Mouse (Mus musculus) myocyte (in vitro differentiated cells): Measurements from ENCODE around the gene Glt28d2. TPM values are rescaled to one million over a fixed set of nuclear protein-coding genes. Genes with fewer than 3 reads are reported as not detected.

Experiments
- H3K27me3 ChIP-seq: one replicate; pipeline ENCODE4 v1.6.1; 2011; ENCODE audit not compliant: control insufficient read depth, insufficient read depth, insufficient read length
- H3K36me3 ChIP-seq: one replicate; pipeline ENCODE4 v1.6.1; 2011; ENCODE audit not compliant: control insufficient read depth, insufficient read depth
- H3K4me2 ChIP-seq: one replicate; pipeline ENCODE4 v1.6.1; 2011; ENCODE audit warnings: low read depth, control low read depth
- H3K4me3 ChIP-seq: one replicate; pipeline ENCODE4 v1.5.1; 2011; ENCODE audit warnings: mild to moderate bottlenecking, control low read depth, moderate library complexity
- H3K79me2 ChIP-seq: one replicate; pipeline ENCODE4 v1.6.1; 2011; ENCODE audit not compliant: control insufficient read depth, insufficient read depth
- H3ac ChIP-seq: one replicate; pipeline ENCODE4 v1.6.1; 2011; ENCODE audit not compliant: control insufficient read depth, insufficient read length
- CEBPB ChIP-seq: IDR thresholded peaks from 2 replicates; pipeline ENCODE4 v1.6.1; 2011; ENCODE audit warnings: mild to moderate bottlenecking, moderate library complexity; ENCODE audit not compliant: poor library complexity, insufficient read depth, severe bottlenecking
- E2F4 ChIP-seq: IDR thresholded peaks from one replicate; pipeline ENCODE4 v1.6.1; 2011; ENCODE audit warnings: mild to moderate bottlenecking, control low read depth, moderate library complexity; ENCODE audit not compliant: insufficient read depth
- MAX ChIP-seq: IDR thresholded peaks from one replicate; pipeline ENCODE4 v1.6.1; 2011; ENCODE audit warnings: low read depth, mild to moderate bottlenecking, control low read depth
- MYOD1 ChIP-seq, 3 experiments: IDR thresholded peaks; one replicate each; pipeline ENCODE4 v1.6.1; 2011; ENCODE audit warnings: control low read depth in 2 of 3, low read depth in 2 of 3, mild to moderate bottlenecking in 2 of 3, moderate library complexity in 1 of 3; ENCODE audit not compliant: insufficient read length in 2 of 3, control insufficient read depth in 1 of 3
- MYOG ChIP-seq, 3 experiments: IDR thresholded peaks; one replicate each; pipeline ENCODE4 v1.6.1; 2011; ENCODE audit warnings: control low read depth in 2 of 3, low read depth in 2 of 3, mild to moderate bottlenecking in 2 of 3; ENCODE audit not compliant: insufficient read length in 2 of 3, control insufficient read depth in 1 of 3, insufficient read depth in 1 of 3
- POLR2A ChIP-seq: IDR thresholded peaks from one replicate; pipeline ENCODE4 v1.6.1; 2011; ENCODE audit warnings: low read depth, mild to moderate bottlenecking, control low read depth, moderate library complexity; ENCODE audit not compliant: insufficient read length
- POLR2AphosphoS2 ChIP-seq: IDR thresholded peaks from one replicate; pipeline ENCODE4 v1.6.1; 2011; ENCODE audit warnings: low read depth, control low read depth; ENCODE audit not compliant: insufficient read length
- REST ChIP-seq: IDR thresholded peaks from one replicate; pipeline ENCODE4 v1.6.1; 2011; ENCODE audit warnings: mild to moderate bottlenecking, control low read depth, moderate library complexity; ENCODE audit not compliant: insufficient read depth, insufficient read length
- SRF ChIP-seq: IDR thresholded peaks from one replicate; pipeline ENCODE4 v1.6.1; 2011; ENCODE audit warnings: low read depth; ENCODE audit not compliant: control insufficient read depth, insufficient read length
- TCF12 ChIP-seq: IDR thresholded peaks from one replicate; pipeline ENCODE4 v1.6.1; 2011; ENCODE audit warnings: mild to moderate bottlenecking, control low read depth; ENCODE audit not compliant: poor library complexity, insufficient read depth, severe bottlenecking
- TCF3 ChIP-seq: IDR thresholded peaks from one replicate; pipeline ENCODE4 v1.6.1; 2011; ENCODE audit warnings: low read depth, control low read depth; ENCODE audit not compliant: insufficient read length
- USF1 ChIP-seq: IDR thresholded peaks from one replicate; pipeline ENCODE4 v1.6.1; 2011; ENCODE audit warnings: low read depth, mild to moderate bottlenecking, control low read depth, moderate library complexity
- polyA plus RNA-seq: library from polyadenylated mRNA; unstranded; fragments of >200 nt; fragmentation: generic; extraction: Trizol; gene quantifications from one replicate; pipeline ENCODE4 v1.2.1, GENCODE M21; 2012; ENCODE audit warnings: missing spikeins

The Glt28d2 gene
- polyA plus RNA-seq, 1 experiment = 1.4 TPM

DNA sequence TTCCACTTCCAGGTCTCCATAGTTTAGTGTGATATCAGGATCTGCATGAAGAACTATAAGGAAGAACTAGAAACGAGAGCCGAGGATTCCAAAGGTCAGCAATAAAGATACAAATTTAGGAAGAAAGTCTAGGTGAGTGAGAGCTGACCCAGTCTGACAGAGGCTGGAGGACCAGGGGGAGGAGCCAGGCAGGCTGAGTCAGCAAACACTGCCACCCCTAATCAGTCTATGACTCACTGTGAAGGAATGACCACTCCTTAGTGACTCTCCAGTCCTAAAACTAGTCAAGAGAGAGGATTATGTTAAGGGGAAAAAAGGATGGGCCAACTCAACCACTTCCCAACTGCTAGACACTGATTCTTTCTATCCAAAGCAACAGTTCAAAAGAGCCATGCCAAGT lies 6.6 kb downstream of the Glt28d2 start:
- H3K4me2 ChIP-seq = peak overlapping the region; percentile 10
- H3K4me3 ChIP-seq = no peak overlapping the region
- H3K27me3 ChIP-seq = no peaks in the 10 kb centered on the region
- H3K79me2 ChIP-seq = peaks cover 44% of the 10 kb centered on the region
- no peak overlapping the region for H3ac ChIP-seq
- TF ChIP-seq REST = no peak
- TF ChIP-seq POLR2AphosphoS2 = no peak
- no peak for TF ChIP-seq MYOG (IDR thresholded peaks at IDR 0.05; ENCODE audit: control insufficient read depth in 1 of 3, insufficient read depth in 1 of 3, insufficient read length in 2 of 3, low read depth in 2 of 3)
- no peak for TF ChIP-seq SRF
- no peak for TF ChIP-seq CEBPB
- TF ChIP-seq MAX = no peak
- no peak for TF ChIP-seq TCF12
- no peak for TF ChIP-seq E2F4
- no peak for TF ChIP-seq USF1
- no peak for TF ChIP-seq POLR2A
- TF ChIP-seq MYOD1 (IDR thresholded peaks at IDR 0.05; ENCODE audit: control insufficient read depth in 1 of 3, insufficient read length in 2 of 3, low read depth in 2 of 3) = no peak
- no peak for TF ChIP-seq TCF3
- no peaks in the 10 kb centered on the region for H3K36me3 ChIP-seq

DNA sequence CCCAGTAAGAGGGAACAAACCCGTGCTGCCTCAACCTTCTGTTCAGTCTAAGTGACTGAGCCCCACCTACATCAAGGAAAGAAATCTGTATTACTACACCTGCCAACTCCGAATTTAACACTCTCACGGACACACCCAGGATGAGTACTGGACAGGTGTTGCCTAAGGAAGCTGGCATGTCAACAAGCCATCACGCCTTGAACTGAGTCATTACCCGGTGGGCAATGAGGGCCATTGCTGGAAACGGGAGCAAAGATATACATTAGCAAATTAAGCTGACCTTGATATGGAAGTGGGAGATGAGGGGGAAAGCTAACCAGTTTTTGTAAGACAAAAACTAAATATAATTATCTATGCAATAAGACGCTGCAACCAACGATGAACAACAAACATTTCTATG lies 7.2 kb downstream of the Glt28d2 start:
- Histone ChIP-seq H3K4me2 (no peak overlapping the region), H3K27me3 (no peaks in the 10 kb centered on the region), H3K79me2 (peaks cover 45% of the 10 kb centered on the region), H3K4me3 (no peak overlapping the region), H3K36me3 (no peaks in the 10 kb centered on the region), H3ac (no peak overlapping the region)
- no peak for TF ChIP-seq CEBPB
- TF ChIP-seq MYOD1 (IDR thresholded peaks at IDR 0.05; ENCODE audit: control insufficient read depth in 1 of 3, insufficient read length in 2 of 3, low read depth in 2 of 3) = peak in 1 of 3 experiments; percentile 65
- no peak for TF ChIP-seq REST

DNA sequence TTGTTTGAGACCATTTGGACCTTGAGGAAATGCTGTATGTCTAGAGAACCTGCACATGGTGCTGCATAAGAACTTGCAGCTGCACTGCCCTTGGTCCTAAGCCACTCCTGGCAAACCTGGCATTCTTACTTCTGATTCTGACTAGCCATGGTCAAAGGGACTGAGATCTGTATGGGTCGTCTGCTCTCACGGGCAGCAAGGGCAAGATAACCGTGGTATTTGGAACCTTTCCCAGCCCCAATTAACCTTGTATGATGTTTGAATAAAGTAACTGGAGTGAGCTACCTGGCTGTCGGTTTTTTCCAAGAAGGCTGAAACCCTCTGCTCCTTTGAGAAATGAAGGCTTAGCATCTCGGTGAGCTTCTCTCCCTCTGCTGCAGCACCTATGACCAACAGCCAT lies 8.4 kb downstream of the Glt28d2 start:
- no peak for TF ChIP-seq CEBPB
- no peak for TF ChIP-seq SRF
- no peak for TF ChIP-seq MAX
- no peak for TF ChIP-seq MYOG (IDR thresholded peaks at IDR 0.05; ENCODE audit: control insufficient read depth in 1 of 3, insufficient read depth in 1 of 3, insufficient read length in 2 of 3, low read depth in 2 of 3)
- no peak for TF ChIP-seq USF1
- no peak for TF ChIP-seq E2F4
- no peak for TF ChIP-seq TCF3
- no peak for TF ChIP-seq POLR2A
- no peak for TF ChIP-seq TCF12
- no peak for TF ChIP-seq POLR2AphosphoS2
- no peak for TF ChIP-seq MYOD1 (IDR thresholded peaks at IDR 0.05; ENCODE audit: control insufficient read depth in 1 of 3, insufficient read length in 2 of 3, low read depth in 2 of 3)
- no peak for TF ChIP-seq REST
- Histone ChIP-seq H3K4me3 (no peak overlapping the region), H3K79me2 (peaks cover 43% of the 10 kb centered on the region), H3ac (no peak overlapping the region), H3K36me3 (no peaks in the 10 kb centered on the region), H3K27me3 (no peaks in the 10 kb centered on the region), H3K4me2 (no peak overlapping the region)

- Histone ChIP-seq H3K4me2 (no peak overlapping the region), H3K27me3 (no peaks in the 10 kb centered on the region), H3ac (no peak overlapping the region), H3K79me2 (peaks cover 23% of the 10 kb centered on the region), H3K36me3 (no peaks in the 10 kb centered on the region), H3K4me3 (no peak overlapping the region)
- TF ChIP-seq POLR2AphosphoS2 = no peak
- no peak for TF ChIP-seq USF1
- TF ChIP-seq MYOG (IDR thresholded peaks at IDR 0.05; ENCODE audit: control insufficient read depth in 1 of 3, insufficient read depth in 1 of 3, insufficient read length in 2 of 3, low read depth in 2 of 3) = no peak
- TF ChIP-seq MAX = no peak
- TF ChIP-seq TCF12 = no peak
- no peak for TF ChIP-seq REST
- no peak for TF ChIP-seq SRF
- no peak for TF ChIP-seq TCF3
- no peak for TF ChIP-seq POLR2A
- no peak for TF ChIP-seq MYOD1 (IDR thresholded peaks at IDR 0.05; ENCODE audit: control insufficient read depth in 1 of 3, insufficient read length in 2 of 3, low read depth in 2 of 3)
- no peak for TF ChIP-seq E2F4
- no peak for TF ChIP-seq CEBPB
Measured at GRCm38 (mm10) chr3:85863996-85864395, 23.3 kb downstream of the Glt28d2 start.

DNA sequence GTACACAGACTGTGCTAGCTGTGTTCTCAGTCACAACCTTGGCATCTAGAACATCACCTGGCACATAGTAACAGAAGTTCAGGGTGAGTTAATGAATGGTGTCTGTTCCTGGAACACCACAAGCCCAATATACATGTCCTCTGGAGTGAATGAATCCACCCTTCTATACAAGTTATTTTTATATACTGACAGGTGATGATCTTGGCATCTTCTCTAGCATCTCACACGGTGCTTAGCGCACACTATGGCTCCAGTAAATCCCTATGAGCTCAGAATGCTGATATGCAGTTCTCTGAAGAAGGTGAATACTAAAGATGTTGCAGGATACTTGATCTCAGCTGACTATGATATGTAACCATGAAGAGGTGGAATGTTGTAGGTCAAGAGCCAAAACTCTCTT lies 24.4 kb downstream of the Glt28d2 start:
- peaks cover 26% of the 10 kb centered on the region for H3K79me2 ChIP-seq
- no peak overlapping the region for H3ac ChIP-seq
- TF ChIP-seq MYOG (IDR thresholded peaks at IDR 0.05; ENCODE audit: control insufficient read depth in 1 of 3, insufficient read depth in 1 of 3, insufficient read length in 2 of 3, low read depth in 2 of 3) = no peak
- no peak for TF ChIP-seq TCF12
- no peak for TF ChIP-seq REST
- no peak for TF ChIP-seq E2F4
- no peak for TF ChIP-seq MYOD1 (IDR thresholded peaks at IDR 0.05; ENCODE audit: control insufficient read depth in 1 of 3, insufficient read length in 2 of 3, low read depth in 2 of 3)
- no peak for TF ChIP-seq MAX
- no peak for TF ChIP-seq SRF
- no peak for TF ChIP-seq POLR2A
- no peak for TF ChIP-seq TCF3
- TF ChIP-seq CEBPB = no peak
- H3K4me3 ChIP-seq = no peak overlapping the region
- peak overlapping the region; percentile 20 for H3K4me2 ChIP-seq
- no peaks in the 10 kb centered on the region for H3K36me3 ChIP-seq
- H3K27me3 ChIP-seq = no peaks in the 10 kb centered on the region
